ENCODE assay signal across 8 mouse cellular contexts in the genomic region with DNA sequence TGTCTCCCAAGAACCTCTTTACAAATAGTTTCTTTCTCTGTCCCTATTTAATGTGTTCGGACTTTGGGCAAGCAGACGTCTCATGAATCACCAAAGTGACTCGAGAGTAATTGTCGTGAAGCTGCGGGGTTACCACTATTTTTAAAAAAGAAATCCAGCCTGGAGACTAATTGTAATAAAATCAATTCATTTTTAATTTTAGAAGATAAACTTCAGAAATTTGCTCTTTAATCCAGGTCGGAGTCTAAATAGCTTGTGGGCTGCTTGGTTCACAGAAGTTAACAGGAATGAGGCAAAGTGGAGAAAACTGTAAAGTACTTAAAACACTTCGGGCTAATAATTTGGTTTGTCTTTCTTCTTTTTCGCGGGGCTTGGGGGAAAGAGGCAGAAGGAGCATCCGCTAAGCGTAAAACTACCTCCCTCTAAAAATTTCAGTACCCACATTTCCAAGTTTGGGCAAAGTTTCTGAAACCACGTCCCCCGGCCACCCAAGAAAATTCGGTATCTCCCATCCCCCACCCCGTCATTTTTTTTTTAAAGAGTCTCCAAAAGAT. TPM values are rescaled to one million over a fixed set of nuclear protein-coding genes. Genes with fewer than 3 reads are reported as not detected.
A peak's percentile ranks its signal among the peaks of the same experiment; 100 is the strongest.
DNase-seq lines count a peak whose midpoint lies in the region; ATAC-seq and TF ChIP-seq lines count a peak whose summit lies in the region.

No protein-coding gene starts in this region.

- H3K27ac ChIP-seq in lung, postnatal 0 days (ENCODE audit: low read length), result no peak overlapping the region
- H3K27ac ChIP-seq in limb, embryonic 13.5 days, result no peak overlapping the region
- no peak overlapping the region for H3K27ac ChIP-seq in small intestine, adult 2 months (ENCODE audit: insufficient read depth, low read depth, low read length)

- H3K27me3 ChIP-seq in lung, postnatal 0 days (replicated peaks; ENCODE audit: insufficient read depth, low read length), result peaks cover 23% of the 10 kb centered on the region; the same call in 1 of the 2 replicates
- peaks cover 69% of the 10 kb centered on the region for H3K27me3 ChIP-seq in limb, embryonic 13.5 days
- H3K27me3 ChIP-seq in small intestine, adult 2 months (ENCODE audit: control insufficient read depth, insufficient read depth, low read length), result peaks cover 60% of the 10 kb centered on the region

- no peak overlapping the region for H3K9ac ChIP-seq in lung, postnatal 0 days (replicated peaks; ENCODE audit: low read depth)
- peak overlapping the region; percentile 75 for H3K9ac ChIP-seq in limb, embryonic 13.5 days

- WGBS in lung, postnatal 0 days, result under 1% methylated on average over 15 of the region's 15 CpGs
- 1% methylated on average over 15 of the region's 15 CpGs for WGBS in limb, embryonic 13.5 days
- WGBS in small intestine, adult 2 months, result 4% methylated on average over 15 of the region's 15 CpGs

- TF ChIP-seq EP300 in lung, postnatal 0 days (IDR thresholded peaks at IDR 0.05), result no peak

- no peaks in the 10 kb centered on the region for H3K36me3 ChIP-seq in lung, postnatal 0 days (ENCODE audit: insufficient read depth, low read length)
- H3K36me3 ChIP-seq in limb, embryonic 13.5 days, result 0 out of 2 replicates have a peak, but pooled peaks cover under 1% of the 10 kb centered on the region
- H3K36me3 ChIP-seq in small intestine, adult 2 months (ENCODE audit: control insufficient read depth, insufficient read depth, low read length), result no peaks in the 10 kb centered on the region

- peak overlapping the region; percentile 97 for H3K4me2 ChIP-seq in lung, postnatal 0 days (replicated peaks; ENCODE audit: low read depth, low read length)
- peak overlapping the region; percentile 94 for H3K4me2 ChIP-seq in limb, embryonic 13.5 days (replicated peaks)

- H3K4me3 ChIP-seq in lung, postnatal 0 days (ENCODE audit: low read depth, low read length), result peak overlapping the region; percentile 57
- peak overlapping the region; percentile 60 for H3K4me3 ChIP-seq in limb, embryonic 13.5 days
- H3K4me3 ChIP-seq in small intestine, adult 2 months (ENCODE audit: low read depth, low read length), result peak overlapping the region; percentile 64

- peak; percentile 42 for DNase-seq in embryo, embryonic 10.5 days (ENCODE audit: low spot score)
- DNase-seq in embryo, embryonic 11 days, result no peak
- DNase-seq in lung, postnatal 0 days (ENCODE audit: low spot score), result no peak
- no peak for DNase-seq in lung, postnatal 25 days (ENCODE audit: low spot score)
- DNase-seq in MN1 (ENCODE audit: low spot score), result no peak
- no peak for DNase-seq in left cerebral cortex, adult 9 months (ENCODE audit: low spot score in 2 of 2)

- TF ChIP-seq CTCF in lung, postnatal 0 days (IDR thresholded peaks at IDR 0.05), result no peak
- no peak for TF ChIP-seq CTCF in small intestine, adult 2 months (IDR thresholded peaks at IDR 0.05; ENCODE audit: extremely low read depth, insufficient read length, insufficient replicate concordance, low read depth, low read length)

- no peak for TF ChIP-seq POLR2A in small intestine, adult 2 months (IDR thresholded peaks at IDR 0.05; ENCODE audit: low read depth, low read length)

- H3K9me3 ChIP-seq in lung, postnatal 0 days (ENCODE audit: low read length), result no peaks in the 10 kb centered on the region
- no peaks in the 10 kb centered on the region for H3K9me3 ChIP-seq in limb, embryonic 13.5 days

- H3K4me1 ChIP-seq in lung, postnatal 0 days (ENCODE audit: insufficient read depth, low read depth, low read length), result peaks cover 7% of the 10 kb centered on the region; the same call in 1 of the 2 replicates
- H3K4me1 ChIP-seq in limb, embryonic 13.5 days, result peaks cover 27% of the 10 kb centered on the region
- peaks cover 9% of the 10 kb centered on the region for H3K4me1 ChIP-seq in small intestine, adult 2 months (ENCODE audit: control insufficient read depth, insufficient read depth, insufficient read length, low read length)

- no peak for ATAC-seq in lung, postnatal 0 days
- no peak for ATAC-seq in limb, embryonic 13.5 days (ENCODE audit: low FRiP score, low read depth)

RNA-seq across cellular contexts. Expression of a gene that starts 1.1 kb away (rescaled TPM):
- 3.3 and 4.5 TPM in 2 replicates for polyA plus RNA-seq in lung, postnatal 0 days (2015; fragmentation: Nextera tagmentation; extraction: Ambion mirVana)
- polyA plus RNA-seq in limb, embryonic 13.5 days (2015; fragmentation: Nextera tagmentation; extraction: Ambion mirVana), result 52.0 and 58.4 TPM in 2 replicates
- polyA plus RNA-seq in small intestine, adult 2 months (2012; rRNA removed), result 1.5 and 4.4 TPM in 2 replicates
